19 mouse cellular contexts compared by ENCODE assay signal in genomic region chr7:142408686-142409085, GRCm38 (mm10). TPM values are rescaled to one million over a fixed set of nuclear protein-coding genes. Genes with fewer than 3 reads are reported as not detected.
DNase-seq lines count a peak whose midpoint lies in the region; TF ChIP-seq lines count a peak whose summit lies in the region.
"Had no signal": no experiment of that assay in that cellular context is flagged by ENCODE, and none has a peak within 500 bp of the region (broad histone marks: within the 10 kb centered on the region; RNA-seq: fewer than 3 reads in every experiment).

No protein-coding gene starts in this region.

- no peak for TF ChIP-seq CTCF in cerebellum, adult 2 months (IDR thresholded peaks at IDR 0.05; ENCODE audit: borderline replicate concordance, insufficient read depth, low read depth, low read length)

- H3K27ac ChIP-seq in cerebellum, adult 2 months (ENCODE audit: insufficient read depth, low read length), result no peak overlapping the region

- H3K4me3 ChIP-seq in cerebellum, adult 2 months (replicated peaks; ENCODE audit: insufficient read depth, low read depth, low read length), result no peak overlapping the region

- no peak for TF ChIP-seq POLR2A in cerebellum, adult 2 months (IDR thresholded peaks at IDR 0.05; ENCODE audit: borderline replicate concordance, insufficient read depth, low read length)

- peak; percentile 53 to 55 for DNase-seq in cerebellum, postnatal 10 days
- DNase-seq in cerebellum, adult 2 months, result no peak
- peak; percentile 30 to 36 for DNase-seq in cerebellum, postnatal 14 days
- DNase-seq in cerebellum, postnatal 4 days (ENCODE audit: low spot score in 2 of 2), result no peak
- DNase-seq: adrenal gland, adult 2 months; adrenal gland, adult 8-10 months; adrenal gland, postnatal 10 days; adrenal gland, postnatal 14 days; adrenal gland, postnatal 25 days; adrenal gland, postnatal 36 days; B cell, adult 2 months; cerebellum, adult 11 months; cerebellum, adult 11-12 months; cerebellum, adult 18-20 months had no signal

- H3K27me3 ChIP-seq in cerebellum, adult 2 months (ENCODE audit: control insufficient read depth, insufficient read depth, low read length), result no peaks in the 10 kb centered on the region
- H3K27me3 ChIP-seq: Patski had no signal

- no peaks in the 10 kb centered on the region for H3K4me1 ChIP-seq in cerebellum, adult 2 months (ENCODE audit: control insufficient read depth, insufficient read depth, low read length)

- 68% methylated on average over 8 of the region's 8 CpGs for WGBS in cerebellum, adult 2 months

RNA-seq across cellular contexts. Expression of gene Ctsd, which starts 20.8 kb away (rescaled TPM):
- polyA plus RNA-seq in cerebellum, adult 2 months (2012; rRNA removed), result 401 and 405 TPM in 2 replicates

RNA-seq across cellular contexts. Expression of gene Syt8, which starts 26.0 kb away (rescaled TPM):
- polyA plus RNA-seq in cerebellum, adult 2 months (2012; rRNA removed), result not detected in 2 replicates
- polyA plus RNA-seq: activated CD4-positive, CD25-positive, alpha-beta regulatory T cell, adult 4 months; CD4-positive, CD25-positive, alpha-beta regulatory T cell, adult 4 months; G1E had no signal

RNA-seq across cellular contexts. Expression of gene Gm49369, which starts 26.2 kb away (rescaled TPM):
- 1.00 and 1.0 TPM in 2 replicates for polyA plus RNA-seq in cerebellum, adult 2 months (2012; rRNA removed)
- polyA plus RNA-seq: activated CD4-positive, CD25-positive, alpha-beta regulatory T cell, adult 4 months; adrenal gland, adult 2 months; C2C12; CD4-positive, CD25-positive, alpha-beta regulatory T cell, adult 4 months had no signal

RNA-seq across cellular contexts. Expression of gene Tnni2, which starts 32.9 kb away (rescaled TPM):
- polyA plus RNA-seq in cerebellum, adult 2 months (2012; rRNA removed), result 0.52 TPM in 1 of 2 replicates, not detected in the other
- polyA plus RNA-seq: activated CD4-positive, CD25-positive, alpha-beta regulatory T cell, adult 4 months; adrenal gland, adult 2 months; CD4-positive, CD25-positive, alpha-beta regulatory T cell, adult 4 months had no signal

RNA-seq across cellular contexts. Expression of gene Ifitm10, which starts 35.1 kb away (rescaled TPM):
- 175 and 183 TPM in 2 replicates for polyA plus RNA-seq in cerebellum, adult 2 months (2012; rRNA removed)

Comparison
In these comparisons a context has a peak if more than half of its experiments do, and no peak if none do; other contexts are left out.
1. DNase-seq: peak in cerebellum, postnatal 10 days (2 of 2) and cerebellum, postnatal 14 days (2 of 2); none in cerebellum, adult 2 months (0 of 2) and cerebellum, postnatal 4 days (0 of 2).